Mouse (Mus musculus) kidney, postnatal 25 days (tissue): ENCODE results near the gene Lor.

Experiments used
- DNase-seq, 2 experiments: peaks; one replicate each; pipeline ENCODE4 v3.0.0; 2021; ENCODE audit warnings: mixed read lengths in 2 of 2

Gene Lor

DNA sequence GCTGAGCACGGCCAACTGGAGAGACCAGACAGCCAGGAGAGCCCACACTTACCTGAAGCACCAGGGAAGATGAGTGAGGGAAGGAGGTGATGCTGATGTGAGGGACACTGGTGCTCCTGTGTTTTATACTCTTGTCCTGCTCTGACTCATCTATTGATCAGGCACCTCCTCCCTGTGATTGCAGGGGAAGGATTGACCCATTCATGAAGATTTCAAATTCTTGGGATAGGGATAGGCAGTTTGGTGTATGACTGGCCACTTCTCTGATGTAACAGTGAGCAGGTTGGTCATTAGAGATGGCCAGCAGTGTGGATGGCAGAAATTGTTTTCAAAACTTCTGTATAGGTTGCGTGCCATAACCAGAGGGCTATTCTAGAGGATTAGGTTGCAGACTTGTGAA is at the start of gene Lor:
TSS of gene Lor (minus strand) at position 101 of the 400 bp plus-strand sequence.
- DNase-seq, result no peak

GRCm38 (mm10) chr3:92123847-92124246 is 40.9 kb upstream of the Lor start, which contains the start of gene Prr9:
Gene Prr9 (minus strand): TSS chr3:92123947.
- no peak for DNase-seq

GRCm38 (mm10) chr3:92120902-92121301 is 38.0 kb upstream of the Lor start:
- no peak for DNase-seq

- DNase-seq, result peak in 1 of 2 experiments; percentile 15
Measured at GRCm38 (mm10) chr3:92117930-92118329, 35.0 kb upstream of the Lor start.

- DNase-seq, result no peak
Measured at GRCm38 (mm10) chr3:92111526-92111925, 28.6 kb upstream of the Lor start.

- DNase-seq, result no peak
Measured at GRCm38 (mm10) chr3:92110790-92111189, 27.8 kb upstream of the Lor start.

DNA sequence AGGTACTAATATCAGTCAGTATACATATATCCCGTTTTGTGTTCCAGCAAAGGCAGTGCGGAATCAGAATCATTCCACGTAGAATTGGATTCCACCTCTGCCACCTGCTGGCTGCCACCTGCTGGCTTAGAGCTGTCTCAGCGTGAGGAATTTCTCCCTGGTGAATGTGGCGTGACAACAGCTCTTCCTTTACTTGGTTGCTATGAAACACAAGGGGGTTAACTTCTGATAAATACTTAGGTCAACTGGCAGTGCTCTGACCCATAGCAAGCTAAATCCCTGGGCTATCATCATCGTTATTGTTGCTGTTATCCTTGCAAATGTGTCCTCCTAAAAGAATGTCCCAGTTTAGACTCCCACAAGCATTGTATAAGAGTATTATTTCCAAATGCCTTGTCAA is 23.6 kb upstream of the Lor start:
- DNase-seq, result peak; percentile 56 to 61

DNA sequence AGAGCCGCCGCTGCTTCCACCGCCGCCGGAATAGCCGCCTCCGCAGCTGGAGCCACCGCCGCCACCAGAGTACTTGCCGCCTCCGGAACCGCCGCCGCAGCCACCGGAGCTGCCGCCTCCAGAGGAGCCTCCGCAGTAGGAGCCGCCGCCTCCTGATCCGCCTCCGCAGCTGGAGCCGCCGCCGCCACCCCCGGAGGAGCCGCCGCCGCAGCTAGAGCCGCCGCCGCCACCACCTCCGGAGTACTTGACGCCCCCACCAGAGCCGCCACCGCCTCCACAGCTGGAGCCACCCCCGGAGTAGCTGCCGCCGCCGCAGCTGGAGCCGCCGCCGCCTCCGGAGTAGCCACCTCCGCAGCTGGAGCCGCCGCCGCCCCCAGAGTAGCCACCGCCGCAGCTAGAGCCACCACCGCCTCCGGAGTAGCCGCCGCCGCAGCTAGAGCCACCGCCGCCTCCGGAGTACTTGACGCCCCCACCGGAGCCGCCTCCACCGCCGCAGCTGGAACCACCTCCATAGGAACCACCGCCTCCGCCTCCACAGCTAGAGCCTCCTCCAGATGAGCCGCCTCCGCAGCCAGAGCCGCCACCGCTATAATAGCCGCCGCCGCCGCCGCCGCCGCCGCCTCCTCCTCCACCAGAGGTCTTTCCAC is 1.5 kb downstream of the Lor start:
- peak; percentile 37 to 67 for DNase-seq

DNA sequence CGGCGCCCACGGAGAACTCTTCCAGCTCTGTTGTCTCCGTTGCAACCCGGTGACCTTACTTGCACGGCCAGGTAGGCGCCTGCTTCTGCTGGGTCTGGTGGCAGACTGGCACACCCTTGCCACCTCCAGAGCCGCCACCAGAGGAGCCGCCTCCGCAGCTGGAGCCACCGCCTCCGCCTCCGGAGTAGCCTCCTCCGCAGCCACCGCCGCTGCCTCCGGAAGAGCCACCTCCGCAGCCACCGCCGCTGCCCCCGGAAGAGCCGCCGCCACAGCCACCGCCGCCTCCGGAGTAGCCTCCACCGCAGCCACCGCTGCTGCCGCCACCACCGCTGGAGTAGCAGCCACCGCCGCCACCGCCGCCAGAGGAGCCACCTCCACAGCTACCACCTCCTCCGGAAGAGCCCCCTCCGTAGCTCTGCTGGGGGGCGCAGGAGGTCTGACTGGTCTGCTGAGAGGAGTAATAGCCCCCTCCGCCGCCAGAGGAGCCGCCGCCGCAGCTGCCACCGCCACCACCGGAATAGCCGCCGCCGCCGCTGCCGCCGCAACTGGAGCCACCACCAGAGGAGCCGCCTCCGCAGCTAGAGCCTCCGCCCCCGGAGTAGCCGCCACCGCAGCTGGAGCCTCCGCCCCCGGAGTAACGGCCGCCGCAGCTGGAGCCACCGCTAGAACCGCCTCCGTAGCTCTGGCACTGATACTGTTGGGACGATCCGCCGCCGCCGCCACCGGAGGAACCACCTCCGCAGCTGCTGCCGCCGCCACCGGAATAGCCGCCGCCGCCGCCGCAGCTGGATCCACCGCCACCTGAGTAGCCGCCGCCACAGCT is 2.3 kb downstream of the Lor start:
- DNase-seq, result peak; percentile 66 to 85

- DNase-seq, result peak in 1 of 2 experiments; percentile 54
Measured at GRCm38 (mm10) chr3:92050382-92051054, 32.4 kb downstream of the Lor start.

- no peak for DNase-seq
Measured at GRCm38 (mm10) chr3:92033892-92034291, 49.0 kb downstream of the Lor start.

DNA sequence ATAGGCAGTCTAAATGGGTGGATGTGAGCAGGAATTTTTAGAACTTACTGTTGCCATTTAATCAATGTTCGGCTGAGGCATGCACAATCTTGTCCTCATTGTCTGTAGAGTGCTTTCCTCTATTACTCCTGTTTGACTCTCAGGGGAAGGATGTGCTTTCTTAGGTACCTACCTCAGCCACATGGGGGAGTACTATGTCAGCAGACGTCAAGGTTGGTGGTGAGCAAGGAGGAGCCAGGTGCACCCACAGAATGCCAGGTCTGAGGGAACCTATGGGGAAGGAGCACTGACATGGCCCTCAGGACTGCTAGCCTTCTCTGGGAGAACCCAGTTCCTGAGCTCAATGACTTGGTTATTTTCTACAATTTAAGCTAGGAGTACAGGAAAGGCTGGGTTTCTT is 49.7 kb downstream of the Lor start:
- no peak for DNase-seq
